Mouse (Mus musculus) spleen, postnatal 14 days (tissue): Measurements from ENCODE around the gene Oscar.

Source experiments
- DNase-seq, 2 experiments: peaks; one replicate each; pipeline ENCODE4 v3.0.0; 2021 to 2022; ENCODE audit warnings: low spot score in 2 of 2

The Oscar gene

DNA sequence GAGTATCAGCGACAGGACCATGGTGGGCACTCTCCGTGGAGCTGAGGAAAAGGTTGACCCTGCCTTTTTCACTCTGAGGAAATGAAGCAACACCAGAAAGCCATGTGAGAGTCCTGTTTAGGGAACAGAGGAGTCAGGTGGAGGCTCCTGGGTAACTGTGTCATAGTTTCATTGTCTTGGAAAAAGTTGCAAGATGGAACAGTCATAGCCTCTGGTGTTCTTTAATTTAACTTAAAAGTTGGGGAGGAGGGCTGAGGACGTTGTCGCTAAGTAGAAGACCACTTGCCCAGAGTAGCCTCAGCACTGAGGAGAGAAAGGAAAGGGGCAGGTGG, at the start of gene Oscar:
Oscar (minus strand) TSS at position 101 of the 332 bp plus-strand sequence.
- no peak for DNase-seq

DNA sequence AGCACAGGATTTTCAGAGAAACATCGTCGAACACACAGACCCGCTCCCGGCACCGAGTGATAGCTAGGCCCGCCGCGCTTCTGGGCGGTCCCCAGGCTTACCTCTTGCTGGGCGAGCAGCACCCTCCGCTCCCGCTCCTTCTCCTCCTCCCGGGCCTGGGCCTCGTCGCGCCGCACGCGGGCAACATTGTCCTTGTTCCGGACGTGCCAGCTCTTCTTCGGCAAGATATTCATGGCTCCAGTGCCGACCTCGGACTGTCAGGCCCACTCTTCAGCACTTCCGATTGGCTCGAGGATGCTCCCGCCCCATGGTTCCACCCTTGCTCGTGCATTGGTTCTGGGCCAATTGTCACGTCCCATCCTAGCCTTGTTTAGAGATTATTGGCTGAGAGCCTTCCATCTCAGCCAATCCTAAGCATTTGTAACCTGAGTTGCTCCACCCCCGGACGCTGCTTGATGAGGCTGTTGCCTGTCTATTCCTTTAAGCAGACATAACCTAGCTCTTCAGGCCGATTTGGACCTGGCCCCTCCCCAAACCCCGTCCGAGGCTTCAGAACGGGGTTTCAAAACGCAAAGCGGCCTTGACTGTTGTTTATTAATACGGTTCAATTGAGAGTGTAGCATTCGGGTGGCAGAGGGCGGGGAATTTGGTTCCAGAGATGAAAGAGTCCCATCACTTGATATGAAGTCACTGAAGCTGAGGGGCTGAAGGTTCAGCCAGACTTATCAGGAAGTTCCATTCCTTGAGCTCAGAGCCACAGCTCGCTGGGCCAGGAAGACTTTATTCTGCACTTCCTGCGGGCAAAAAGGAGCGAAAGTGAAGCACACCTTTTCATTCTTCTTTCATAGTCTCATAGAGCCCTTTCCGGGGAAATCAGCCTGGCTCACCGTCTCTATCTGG, 49.5 kb upstream of the Oscar start, which contains the start of gene Leng1:
Leng1 (minus strand) TSS at position 626 of the 900 bp plus-strand sequence.
- DNase-seq = peak; percentile 84 to 86

DNA sequence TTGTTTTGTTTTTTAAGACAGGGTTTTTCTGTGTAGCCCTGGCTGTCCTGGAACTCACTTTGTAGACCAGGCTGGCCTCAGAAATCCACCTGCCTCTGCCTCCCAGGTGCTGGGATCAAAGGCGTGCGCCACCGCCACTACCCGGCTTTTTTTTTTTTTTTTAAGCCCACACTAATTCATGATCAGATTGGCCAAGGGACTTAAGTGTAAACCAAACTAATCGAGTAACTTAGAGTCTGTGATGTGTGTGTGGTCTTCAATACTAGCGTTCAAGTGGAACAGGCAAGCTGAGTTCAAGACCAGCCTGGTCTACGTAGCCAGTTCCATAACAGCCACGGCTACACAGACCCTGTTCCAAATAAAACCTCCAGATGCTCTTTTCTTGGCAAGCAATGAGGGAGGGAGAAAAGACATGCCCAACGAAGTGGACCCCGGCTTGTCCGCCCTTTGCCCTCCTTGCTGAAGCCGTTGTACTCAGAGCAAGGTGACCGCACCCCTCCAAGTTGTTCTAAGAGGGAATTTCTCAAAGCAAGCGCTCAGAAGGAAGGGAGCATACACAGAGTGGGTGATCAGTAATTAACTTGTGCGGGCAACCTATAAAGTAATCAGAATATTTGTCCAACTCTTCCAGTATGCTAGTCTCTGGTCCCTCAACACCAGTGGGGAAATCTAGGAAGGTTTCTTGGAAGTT, 48.7 kb upstream of the Oscar start:
- DNase-seq = no peak

DNA sequence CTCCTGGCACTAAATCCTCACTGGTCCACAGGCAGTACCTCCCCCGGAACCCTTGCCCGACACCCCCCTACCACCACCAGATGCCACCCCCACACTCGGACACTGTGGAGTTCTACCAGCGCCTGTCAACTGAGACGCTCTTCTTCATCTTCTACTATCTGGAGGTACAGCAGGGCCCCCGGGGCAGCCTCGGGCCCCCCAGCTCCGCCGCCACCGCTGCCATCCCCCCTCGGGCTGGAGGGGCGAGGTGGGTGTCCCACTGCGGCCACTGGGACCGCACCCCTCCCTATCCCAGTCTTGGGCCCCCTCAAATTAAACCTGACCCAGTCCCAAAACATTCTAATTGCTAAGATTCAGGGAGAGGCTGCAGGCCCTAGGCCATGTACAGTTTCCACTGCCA, 42.6 kb upstream of the Oscar start:
- no peak for DNase-seq

DNA sequence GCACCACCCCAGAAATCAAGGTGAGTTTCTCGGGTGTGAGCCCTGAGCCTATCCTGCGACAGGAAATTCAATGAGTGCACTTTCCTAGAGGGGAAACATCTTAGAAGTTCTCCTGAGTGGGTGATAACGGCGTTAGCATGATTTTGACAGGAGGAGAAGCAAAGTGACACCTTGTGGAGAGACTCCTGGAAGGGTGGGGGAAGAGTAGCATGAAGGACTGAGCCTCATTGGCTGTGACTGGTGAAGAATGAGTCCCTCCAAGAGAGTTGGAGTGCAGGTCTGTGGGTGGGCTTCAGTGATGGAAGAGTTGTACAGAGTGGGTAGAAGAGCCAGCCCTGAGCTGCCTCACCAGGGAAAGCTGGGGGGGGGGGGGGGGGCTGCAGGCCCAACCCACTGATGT, 41.0 kb upstream of the Oscar start:
- DNase-seq = no peak

DNA sequence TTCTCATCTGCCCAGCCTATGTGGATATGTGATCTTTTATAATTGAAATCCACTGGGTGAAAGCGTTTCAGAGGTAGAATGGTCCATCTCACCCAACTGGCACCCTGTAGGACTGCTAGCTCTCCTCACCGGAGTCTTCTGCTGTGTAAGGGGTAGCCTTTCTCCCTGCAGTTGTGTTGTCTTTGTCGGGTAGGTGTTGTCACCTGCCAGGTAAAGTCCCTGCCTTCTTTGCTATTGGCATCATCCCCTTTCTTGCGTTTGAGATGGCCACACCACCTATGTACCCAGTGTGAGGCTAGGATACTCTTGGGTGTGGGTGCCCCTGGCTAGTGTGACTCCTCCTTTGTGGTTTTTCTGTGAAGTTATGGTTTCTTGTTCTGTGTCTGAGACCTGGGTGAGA, 30.7 kb upstream of the Oscar start:
- no peak for DNase-seq

DNA sequence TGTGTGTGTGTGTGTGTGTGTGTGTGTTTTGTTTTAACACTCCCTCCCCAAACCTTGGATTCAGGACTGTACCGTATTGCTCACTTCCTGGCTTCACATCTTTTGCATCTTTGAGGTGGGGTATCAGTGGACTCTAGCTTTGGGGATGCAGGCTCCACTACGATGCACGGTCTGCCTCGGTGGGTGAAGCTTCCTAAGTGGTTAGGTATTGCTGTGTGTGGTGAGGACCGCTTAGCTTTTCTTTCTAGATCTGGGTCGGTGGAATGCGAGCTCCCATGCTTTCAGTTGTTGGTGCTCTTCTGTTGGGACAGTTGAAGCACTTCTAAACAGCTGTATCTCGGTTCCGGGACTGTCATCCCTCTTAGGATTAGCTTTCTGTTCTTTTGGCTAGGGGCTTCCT, 30.2 kb upstream of the Oscar start:
- no peak for DNase-seq

DNA sequence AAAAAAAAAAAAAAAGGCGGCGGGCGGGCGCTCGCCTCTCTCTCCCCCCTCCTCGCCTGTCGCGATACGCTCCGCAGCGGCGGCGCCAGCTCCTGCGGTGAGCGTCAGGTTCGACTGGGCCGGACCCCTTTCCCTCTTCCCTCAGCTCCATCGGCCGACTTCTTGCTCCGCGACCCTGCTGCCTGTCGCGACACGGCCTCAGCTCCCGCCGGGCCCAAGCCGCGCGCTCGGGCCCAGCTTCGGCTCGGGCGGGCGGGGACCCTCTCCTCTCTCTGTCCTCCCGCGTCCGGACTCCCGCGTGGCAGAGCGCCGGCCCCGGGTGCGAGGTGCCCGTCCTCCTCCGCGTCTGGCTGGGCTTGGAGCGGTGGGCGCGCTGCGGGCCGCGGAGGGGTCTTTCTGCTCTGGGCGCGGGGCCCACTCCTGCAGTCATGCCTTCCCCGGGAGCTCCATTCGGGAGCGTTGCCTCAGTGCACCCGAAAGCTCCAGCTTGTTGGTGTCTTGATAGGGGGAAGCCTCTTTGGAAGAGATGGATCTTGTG, 29.6 kb upstream of the Oscar start:
- DNase-seq = no peak

DNA sequence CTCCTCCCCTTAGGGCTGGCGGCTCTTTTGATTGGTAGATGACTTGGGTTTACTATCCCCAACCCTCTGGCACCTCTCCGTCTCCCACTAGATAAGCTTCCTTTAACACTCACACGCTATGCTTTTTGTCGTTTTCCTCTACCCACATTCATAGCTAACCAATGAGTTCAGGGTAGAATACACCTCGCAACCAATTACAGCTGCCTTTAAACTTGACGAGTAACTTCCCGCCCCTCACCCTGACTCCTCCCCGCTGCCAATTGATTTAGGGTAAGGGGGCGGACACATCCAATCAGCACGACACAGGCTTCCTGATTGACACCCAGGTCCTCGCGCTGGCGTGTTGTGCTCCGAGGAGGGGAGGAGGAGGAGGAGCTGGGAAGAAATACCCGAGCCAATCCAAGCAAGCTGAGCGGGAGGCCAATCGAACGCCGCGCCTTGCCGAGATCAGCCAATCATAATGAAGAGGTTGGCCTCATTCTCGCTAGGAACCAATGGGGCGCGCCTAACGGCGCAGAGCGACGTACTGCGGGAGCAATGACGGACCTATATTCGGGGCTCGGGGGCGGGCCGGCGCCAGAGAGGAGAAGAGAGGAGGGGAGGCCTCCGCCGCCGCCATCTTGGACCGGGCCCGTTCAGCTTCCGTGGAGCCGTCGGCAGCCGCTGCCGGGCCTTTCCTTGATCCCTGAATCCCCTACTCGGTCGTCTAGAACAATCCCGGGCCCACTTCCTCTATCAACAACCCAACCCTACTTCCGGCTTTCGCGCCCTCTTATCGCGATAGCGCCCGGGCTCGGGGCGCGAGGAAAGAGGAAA, 28.9 kb upstream of the Oscar start, which contains the start of gene Cnot3:
Cnot3 (plus strand) TSS at position 597 of the 816 bp plus-strand sequence.
- peak; percentile 92 to 93 for DNase-seq

DNA sequence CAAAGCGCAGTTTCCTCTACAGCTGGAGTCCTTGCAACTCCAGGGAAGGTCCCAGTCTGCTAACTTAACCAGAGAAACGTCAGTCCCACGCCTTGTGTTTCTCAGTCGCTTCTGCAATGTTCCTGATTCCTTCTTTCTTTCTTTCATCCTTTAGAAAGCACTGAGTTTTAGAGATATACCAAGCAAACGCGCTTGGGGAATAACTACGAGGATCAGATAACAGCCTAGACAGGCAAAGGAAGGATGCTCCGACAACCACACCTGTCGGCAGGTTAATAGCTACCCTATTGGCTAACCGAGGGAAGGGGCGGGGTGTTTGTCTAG, 28.4 kb upstream of the Oscar start:
- DNase-seq = peak; percentile 87 to 89

DNA sequence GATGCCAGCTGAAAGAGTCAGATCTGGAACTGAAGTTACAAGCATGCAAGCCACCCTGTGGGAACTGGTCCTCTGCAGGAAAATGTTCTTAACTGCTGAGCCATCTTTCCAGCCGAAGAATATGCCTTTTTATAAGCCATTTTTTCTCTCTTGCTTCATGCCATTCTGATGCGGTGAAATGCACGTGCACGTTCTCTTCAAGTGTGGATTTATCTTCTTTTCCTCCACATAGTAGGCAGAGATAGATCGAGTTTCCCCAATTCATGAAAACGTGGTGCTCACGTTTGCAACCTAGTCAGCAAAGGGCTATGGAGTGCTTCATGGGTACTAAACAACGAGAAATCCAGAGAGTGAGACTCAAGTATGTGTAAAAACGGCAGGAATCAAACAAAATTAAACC, 27.9 kb upstream of the Oscar start:
- no peak for DNase-seq

DNA sequence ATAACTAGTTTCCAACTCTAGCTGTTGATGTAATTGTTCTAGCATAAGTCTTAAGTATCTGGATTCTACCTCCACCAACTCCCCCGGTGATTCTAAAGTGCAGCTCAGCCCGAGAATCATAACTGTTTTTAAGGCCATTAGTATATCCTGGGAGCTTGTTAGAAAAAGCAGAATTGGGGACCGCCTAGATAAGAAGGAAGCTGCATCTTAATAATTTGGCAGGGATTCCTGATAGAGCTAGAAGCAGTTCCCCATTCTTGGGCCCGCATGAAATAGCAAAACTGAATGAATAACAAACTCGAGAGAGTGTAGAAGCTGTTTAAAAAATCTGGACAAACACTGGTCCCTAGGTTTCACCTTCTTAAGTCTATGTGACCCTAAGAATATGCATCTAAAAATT, 27.5 kb upstream of the Oscar start:
- no peak for DNase-seq

DNA sequence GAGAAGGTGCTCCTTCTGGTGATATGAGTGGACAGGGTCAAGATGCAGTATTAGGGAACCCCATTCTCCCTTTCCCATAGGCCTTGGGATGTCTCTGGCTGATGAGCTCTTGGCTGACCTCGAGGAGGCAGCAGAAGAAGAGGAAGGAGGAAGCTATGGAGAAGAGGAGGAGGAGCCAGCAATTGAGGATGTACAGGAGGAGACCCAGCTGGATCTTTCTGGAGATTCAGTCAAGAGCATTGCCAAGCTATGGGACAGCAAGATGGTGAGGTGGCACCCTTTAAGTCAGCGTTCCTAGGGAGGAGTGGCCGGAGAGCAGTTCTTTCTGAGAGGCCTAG, 14.5 kb upstream of the Oscar start:
- no peak for DNase-seq

DNA sequence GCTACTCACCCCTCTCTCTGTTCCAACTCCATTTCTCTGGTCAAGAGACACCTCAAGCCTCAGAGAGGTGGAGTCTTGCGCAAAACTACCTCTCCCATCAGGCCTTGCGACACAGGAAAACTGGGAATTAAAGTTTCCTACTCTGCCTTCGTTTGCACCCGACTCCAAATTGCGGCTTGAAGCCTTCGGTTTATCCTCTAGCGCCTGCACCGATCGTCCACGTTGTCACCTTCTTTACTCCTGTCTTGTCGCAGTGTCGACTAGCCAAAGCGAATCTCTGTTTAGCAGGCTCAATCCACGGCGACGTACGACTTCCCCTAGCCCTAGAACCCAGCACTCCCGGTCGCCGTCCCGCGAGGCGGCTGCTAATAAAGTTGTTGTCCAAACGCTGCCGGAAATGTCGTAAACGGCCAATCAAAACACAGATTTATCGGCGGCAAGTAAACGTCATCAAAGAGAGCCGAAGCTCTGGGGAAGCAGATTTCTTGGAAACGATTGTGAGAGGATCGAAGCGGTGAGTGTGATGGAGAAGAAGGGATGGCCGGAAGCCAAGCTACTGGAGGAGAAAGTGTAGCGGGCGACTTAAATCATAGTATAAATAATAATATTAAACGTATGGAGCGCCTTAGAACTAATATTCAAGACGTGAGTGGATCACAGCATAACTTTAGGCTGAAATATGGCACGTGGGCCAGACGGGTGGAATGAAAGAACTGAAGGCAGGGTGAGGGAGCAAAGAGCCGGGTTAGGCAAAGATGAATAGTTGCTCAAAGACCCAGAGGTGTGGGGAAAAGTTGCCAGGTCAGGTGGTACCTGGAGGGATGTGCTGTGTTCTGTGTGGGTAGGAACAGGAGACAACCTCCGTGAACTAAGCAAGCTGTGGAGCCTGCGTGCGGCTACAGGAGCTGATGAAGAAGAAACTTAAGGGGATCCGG, 13.9 kb upstream of the Oscar start, which contains the start of the genes Tfpt and Prpf31:
Tfpt (minus strand) TSS at position 387 of the 935 bp plus-strand sequence.
Prpf31 (plus strand) TSS at position 443 of the 935 bp plus-strand sequence.
- peak; percentile 76 to 88 for DNase-seq

DNA sequence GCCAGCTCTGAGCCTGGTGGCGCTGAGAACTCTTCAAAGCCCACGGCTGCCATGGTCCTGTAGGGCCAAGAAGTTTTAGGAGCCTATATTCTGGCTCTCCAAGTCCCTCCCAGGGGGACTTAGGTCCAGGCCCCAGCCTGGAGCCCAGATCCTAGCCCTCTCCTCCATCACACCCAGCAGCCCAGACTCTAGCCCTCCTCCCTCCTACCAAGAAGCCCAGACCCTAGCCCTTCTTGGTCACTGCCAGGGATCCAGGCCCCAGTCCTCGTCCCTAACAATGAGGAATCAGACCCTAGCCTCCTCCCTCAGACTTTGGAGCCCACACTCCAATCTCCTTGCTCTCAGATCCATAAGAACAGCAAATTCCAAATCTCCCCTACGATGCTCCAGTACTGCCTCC, 13.1 kb upstream of the Oscar start:
- DNase-seq = no peak

DNA sequence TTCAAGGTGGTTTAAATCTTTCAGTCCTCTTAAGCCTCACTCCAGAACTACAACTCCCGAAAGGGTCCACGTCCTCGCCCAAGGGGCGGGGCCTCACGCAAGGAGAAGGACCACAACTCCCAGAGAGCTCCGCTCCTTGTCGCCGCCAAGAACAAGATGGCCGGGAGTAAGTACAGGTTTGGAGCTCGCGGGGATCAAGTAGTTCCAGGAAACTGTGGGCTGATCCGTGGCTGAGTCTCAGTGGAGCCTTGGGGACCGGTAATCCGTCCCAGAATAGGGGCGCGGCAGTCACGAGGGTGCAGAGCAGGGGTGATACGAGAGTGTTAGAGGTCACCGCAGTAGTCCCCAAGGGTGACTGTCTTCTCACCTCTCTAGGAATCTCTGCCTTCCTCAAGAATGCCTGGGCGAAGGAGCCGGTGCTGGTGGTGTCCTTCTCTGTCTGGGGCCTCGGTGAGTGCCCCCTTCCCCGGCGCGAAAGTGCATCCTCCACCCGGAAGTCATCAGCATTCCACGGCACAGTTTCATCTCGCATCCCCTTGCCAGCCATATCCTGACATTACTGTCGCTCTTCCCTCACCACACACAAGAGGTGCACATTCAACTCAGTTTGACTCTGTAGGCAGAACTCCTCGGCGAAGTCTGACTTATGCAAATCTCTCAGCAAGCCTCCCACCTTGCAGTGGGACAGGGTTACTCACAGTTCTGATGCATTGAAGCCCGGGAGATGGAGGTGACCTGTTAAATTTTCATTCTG, 1.5 kb upstream of the Oscar start, which contains the start of gene Ndufa3:
Ndufa3 (plus strand) TSS at position 132 of the 754 bp plus-strand sequence.
- DNase-seq = peak; percentile 65 to 74

DNA sequence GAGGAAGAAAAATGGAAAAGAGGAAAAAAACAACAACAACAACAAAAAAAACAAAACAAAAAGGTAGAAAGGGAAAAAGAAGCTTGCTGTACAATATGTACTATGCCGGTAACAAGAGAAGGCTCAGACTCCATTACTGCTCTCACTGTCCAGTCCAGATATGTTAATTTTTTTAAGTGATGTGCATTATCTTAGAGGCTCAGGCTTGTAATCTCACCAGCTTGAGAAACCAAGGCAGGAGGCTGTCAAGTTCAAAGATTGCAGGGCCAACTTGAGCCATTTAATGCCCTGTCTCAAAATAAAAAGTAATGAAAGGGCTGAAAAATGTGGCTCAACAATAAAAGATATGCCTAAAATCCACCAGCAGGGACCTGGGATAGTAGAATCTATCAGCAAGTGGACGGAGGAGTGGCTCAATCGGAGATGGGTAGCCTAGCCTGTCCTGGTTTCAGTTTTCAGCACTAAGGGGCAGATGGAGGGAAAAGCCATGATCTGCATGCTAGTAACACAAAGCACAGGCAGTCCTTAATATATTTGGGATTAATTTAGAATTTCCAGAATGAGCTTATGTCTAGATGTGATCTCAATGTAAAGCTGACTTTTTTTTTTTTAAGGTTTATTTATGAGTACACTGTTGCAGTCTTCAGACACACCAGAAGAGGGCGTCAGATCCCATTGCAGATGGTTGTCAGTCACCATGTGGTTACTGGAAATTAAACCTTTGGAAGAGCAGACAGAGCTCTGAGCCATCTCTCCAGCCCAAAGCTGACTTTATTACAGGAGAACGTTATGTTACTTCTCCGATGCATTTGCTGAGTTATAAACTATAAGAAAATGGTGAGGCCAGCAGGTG, 658 bp upstream of the Oscar start:
- DNase-seq = no peak

DNA sequence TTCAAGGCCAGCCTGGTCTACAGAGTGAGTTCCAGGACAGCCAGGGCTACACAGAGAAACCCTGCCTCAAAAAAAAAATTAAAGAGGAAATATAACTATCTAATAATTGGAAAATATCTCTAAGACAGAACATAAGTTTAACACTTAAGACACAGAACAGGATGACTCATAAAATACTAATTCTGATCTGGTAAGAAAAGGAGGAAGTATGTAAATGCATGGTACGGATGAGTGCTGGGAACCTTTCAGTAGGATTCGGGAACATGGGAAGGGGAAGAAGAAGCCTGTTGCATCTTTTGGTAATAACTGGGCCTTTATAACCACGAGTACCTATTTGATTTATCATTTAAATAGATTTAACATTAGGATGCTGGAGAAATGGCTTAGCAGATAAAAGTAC, 1.9 kb downstream of the Oscar start:
- DNase-seq = no peak

DNA sequence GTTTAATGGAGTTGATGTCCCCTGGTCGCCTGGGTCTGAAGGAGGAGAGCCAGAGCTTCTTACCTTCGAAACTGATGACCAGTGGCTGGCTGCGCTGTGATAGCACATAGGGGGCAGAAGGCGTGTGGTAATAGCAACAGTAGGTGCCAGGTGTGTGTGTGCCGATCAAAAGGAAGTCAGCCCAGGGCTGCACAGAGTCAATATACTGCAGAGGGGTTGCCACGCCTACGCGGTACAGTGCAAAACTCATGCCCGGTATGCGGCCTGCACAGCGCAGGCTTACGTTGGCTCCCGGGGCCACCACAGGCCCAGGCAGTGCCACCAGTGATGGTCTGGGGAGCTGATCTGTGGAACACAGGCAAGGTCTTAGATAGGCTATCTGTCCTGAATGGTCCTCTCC, 5.0 kb downstream of the Oscar start:
- no peak for DNase-seq
